Mouse (Mus musculus): ENCODE measurements at regions not wholly inside any gene's neighbourhood (a gene's known extent, or its start where the extent isn't known, plus 50 kb on each side); places are given as distances from the start of the nearest gene placed in this dataset.

DNA sequence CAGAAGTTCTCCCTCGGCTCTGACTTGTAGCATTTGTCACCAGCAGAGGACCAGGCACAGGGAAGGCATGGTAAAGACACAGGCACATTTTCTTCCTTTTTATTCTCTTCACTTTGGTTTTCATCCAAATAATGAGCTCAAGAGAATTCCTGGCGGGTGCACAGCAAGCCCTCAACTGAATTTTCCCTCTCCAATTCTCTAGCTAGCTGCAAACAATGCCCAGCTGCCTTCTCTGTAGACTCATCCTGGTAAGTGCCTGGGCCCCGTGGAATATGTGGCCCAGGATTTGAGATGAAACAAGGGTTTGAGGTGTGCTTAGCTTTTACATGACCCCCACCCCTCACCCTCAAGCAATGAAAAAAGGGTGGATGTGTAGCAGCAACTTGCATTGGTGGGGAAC lies 90.4 kb downstream of the Otol1 start:
- no peak for DNase-seq (ENCODE audit: low read depth)

DNA sequence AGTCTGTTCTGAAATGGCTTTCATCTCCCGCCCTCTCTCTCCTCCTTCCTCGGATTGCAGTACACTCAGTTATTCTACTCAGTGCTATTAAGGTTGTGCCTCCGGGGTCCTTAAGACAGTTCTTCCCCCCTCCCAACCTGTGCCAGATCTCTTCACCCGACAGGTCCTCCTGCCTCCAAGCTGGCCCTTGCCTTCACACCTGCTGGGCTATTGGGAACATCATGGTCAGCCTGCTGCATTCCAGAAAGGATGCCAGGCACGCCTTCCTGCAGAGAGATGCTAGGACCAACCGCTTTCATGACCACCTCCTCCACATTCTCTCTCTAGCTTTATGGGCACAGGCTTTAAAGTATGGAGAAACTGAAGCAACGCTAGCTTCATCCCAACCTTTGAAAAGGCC lies 94.7 kb downstream of the Otol1 start:
- no peak for DNase-seq (ENCODE audit: low read depth)

- DNase-seq (ENCODE audit: low read depth), result no peak
Measured at GRCm38 (mm10) chr3:70102593-70103213, 95.3 kb downstream of the Otol1 start.

GRCm38 (mm10) chr3:70103983-70104827 lies 96.8 kb downstream of the Otol1 start:
- peak; percentile 86 for DNase-seq (ENCODE audit: low read depth)

- peak; percentile 76 for DNase-seq (ENCODE audit: low read depth)
Measured at GRCm38 (mm10) chr3:70104828-70105399, 97.5 kb downstream of the Otol1 start.

DNA sequence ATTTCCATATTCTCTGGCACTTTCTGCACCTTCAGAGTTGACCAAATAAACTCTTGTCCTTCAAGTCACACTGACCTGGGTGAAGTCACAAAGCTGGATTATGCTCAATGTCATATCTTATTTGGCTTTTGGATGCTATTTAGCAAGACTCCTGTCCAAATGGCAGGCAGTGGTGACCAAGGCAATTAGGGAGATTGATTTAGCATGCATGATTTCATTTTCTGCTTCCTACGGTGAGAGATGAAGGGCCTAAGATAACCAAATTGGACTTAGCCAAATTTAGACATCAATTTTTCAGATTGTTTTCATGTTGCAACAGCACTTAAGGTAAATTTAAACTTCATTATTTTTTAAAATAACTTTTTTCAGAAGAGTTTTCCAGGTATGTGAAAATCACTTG lies 98.1 kb downstream of the Otol1 start:
- no peak for DNase-seq (ENCODE audit: low read depth)

- DNase-seq (ENCODE audit: low read depth), result no peak
Measured at GRCm38 (mm10) chr3:70106141-70106540, 98.7 kb downstream of the Otol1 start.

DNA sequence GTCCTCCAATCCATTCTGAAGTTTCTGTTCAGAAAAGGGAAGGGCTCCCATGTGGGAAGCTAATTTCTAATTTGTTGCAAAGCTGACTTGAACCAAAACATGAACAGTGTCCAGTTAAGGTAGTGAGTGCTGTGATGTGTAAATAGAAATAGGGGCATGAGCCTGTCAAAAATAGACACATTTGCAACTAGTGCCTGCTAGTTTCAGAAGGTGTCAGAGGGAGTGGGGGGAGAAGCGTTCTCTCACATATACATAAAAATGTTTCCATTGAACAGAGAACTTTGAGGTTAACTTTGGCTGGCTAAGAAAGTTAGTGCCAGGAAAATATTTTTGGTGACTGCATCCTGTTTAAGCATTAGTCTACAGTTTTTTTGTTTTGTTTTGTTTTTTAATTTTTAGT lies 118.8 kb downstream of the Otol1 start:
- DNase-seq (ENCODE audit: low read depth), result no peak

GRCm38 (mm10) chr3:70130241-70131029 lies 123.0 kb downstream of the Otol1 start:
- DNase-seq (ENCODE audit: low read depth), result no peak

DNA sequence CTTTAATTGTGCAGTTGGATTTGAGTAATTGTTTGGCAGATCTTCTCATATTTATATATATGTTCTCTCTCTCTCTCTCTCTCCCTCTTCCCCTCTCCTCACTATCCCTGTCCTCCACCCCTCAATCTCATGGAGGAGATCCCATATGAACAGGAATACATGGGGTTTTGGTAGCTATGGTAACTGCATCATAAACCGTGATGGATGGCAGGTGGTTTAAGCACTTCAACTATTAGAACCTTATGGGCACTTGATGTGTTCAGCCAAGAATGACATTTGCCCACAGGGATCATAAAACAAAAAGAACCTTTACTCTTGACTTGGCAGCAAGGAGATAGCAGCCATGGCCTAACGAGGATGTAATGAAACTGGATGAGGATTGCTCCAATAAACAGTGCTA lies 127.5 kb downstream of the Otol1 start:
- no peak for DNase-seq (ENCODE audit: low read depth)

GRCm38 (mm10) chr3:70138488-70138887 lies 131.1 kb downstream of the Otol1 start:
- DNase-seq (ENCODE audit: low read depth), result no peak

DNA sequence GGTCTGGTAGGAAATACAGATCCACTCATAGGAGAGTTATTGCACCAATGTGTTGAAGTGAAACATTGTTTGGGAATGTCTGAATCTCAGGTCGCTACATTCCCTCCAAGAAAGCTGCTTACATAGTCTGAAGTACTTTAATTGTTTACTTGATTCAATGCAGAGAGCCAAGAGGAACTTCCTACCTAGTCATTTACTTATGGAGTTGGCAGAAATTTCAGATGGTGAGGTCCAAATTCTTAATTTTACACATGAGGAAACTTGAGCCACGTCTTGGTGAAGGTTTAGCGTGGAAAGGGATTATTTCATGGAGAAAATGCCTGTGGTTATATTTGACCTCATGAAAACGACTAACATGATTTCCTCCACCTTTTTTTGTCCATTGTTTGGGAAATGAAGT lies 131.5 kb downstream of the Otol1 start:
- DNase-seq (ENCODE audit: low read depth), result no peak

DNA sequence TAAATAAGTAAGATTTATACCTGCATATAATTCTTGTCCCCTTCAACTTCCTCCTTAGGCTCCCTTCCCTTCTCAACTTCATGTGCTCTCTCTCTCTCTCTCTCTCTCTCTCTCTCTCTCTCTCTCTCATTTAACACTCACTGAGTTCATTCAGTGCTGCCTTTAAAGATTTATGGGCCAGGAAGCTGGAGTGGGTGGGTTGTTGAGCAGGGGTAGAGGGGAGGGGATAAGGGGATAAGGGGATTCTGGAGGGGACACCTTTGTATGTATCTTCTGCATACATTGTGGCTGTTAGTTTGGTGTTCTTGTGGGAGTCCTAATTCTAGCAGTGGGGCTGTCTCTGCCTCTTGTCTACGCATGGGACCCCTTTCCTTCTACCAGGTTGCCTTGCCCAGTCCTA lies 138.3 kb downstream of the Otol1 start:
- DNase-seq (ENCODE audit: low read depth), result no peak

DNA sequence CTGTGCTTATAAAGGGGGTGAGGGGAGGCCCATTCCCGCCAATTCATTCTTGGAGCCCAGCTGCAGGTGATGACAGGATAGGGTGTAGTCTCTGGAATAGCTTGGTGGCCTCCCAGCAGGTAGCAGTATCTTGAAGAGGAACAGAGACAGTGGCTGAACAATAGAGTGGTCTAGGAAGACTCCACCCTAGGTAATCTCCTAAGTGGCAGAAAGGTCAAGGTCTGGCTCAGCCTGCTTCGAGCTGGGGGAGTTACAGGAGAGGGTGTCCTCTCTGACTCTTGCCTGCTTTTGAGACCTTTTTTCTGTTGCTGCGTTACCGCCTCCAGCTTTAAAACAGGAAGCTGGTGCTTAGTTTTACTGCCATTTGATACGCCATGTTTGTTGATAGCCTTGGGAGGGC lies 143.7 kb downstream of the Otol1 start:
- DNase-seq (ENCODE audit: low read depth), result no peak

DNA sequence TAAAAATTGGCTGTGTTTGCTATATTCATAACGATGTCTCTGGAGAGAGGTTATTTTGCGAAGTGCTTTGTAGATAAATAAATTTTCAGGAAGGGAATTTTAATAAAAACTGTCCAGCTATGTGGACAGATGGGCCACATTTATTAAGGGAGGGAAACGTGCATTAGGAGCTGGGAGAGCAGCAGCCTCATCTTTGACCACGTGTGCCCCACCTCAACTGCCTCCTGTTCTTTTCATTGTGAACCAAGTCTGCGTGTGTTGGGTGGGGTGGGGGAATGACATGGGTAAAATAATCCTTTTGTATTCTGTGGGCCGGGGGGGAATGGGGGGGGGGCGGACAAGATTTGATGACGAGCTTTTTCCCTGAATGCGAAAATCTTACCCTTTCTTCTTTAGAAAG lies 152.6 kb downstream of the Otol1 start:
- no peak for DNase-seq (ENCODE audit: low read depth)

DNA sequence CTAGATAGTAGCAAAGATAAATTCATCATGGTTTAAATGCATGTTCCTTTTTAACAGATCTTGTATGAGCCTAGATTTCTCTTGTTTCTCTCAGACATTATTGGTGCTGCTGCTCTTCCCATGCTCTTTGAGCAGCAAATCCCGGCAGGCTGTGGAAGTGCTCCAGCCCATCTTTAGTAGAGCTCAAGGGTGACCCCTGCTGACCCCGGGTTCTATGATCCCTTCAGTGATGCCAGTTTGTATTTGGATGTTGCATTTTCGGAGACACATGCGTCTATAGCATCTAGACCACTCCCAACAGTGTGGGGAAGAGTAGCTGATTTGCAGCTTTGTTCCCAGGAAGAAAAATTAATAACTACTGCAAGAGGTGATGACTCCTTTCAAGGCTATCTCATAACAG lies 164.3 kb downstream of the Otol1 start:
- no peak for DNase-seq (ENCODE audit: low read depth)

GRCm38 (mm10) chr3:70176391-70176790 lies 169.0 kb downstream of the Otol1 start:
- DNase-seq (ENCODE audit: low read depth), result no peak

DNA sequence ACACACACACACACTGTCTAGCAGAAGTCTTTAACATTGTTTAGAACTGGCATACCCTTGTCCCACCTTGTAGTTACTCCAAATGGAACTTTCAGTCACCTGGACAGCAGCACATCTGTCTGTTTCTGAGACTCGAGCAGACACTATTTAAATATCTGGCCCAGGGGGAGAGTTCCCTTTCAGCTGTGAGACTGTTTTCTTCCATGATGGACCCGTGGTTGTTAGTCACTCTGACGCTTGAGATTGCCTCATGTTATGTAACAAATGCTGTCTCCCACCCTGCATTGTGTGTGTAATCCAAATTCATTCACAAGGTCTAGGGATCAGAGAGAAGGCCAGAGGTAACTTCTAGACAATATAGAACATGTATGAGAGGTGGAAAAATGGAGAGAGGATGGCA lies 174.2 kb downstream of the Otol1 start:
- no peak for DNase-seq (ENCODE audit: low read depth)

GRCm38 (mm10) chr3:70190741-70191140 lies 183.3 kb downstream of the Otol1 start:
- no peak for DNase-seq (ENCODE audit: low read depth)

DNA sequence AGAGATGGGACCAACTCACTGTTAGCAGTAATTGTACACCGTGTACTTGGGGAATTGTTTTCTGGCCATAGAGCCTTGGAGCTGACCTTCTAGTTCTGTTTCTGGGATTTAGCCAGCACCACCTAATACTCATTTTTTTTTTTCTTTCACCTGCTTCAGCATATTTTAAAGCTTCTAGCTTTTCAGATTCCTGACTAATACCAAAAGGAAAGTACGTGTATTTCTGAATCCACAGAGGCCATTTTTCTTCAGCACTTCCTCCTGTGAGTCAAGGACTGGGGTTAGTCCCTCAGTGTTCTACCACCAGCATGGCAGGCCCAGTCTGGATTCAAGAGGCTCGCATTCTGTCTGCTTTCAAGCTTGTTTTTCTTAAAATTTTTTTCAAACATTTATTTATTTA lies 189.3 kb downstream of the Otol1 start:
- no peak for DNase-seq (ENCODE audit: low read depth)

DNA sequence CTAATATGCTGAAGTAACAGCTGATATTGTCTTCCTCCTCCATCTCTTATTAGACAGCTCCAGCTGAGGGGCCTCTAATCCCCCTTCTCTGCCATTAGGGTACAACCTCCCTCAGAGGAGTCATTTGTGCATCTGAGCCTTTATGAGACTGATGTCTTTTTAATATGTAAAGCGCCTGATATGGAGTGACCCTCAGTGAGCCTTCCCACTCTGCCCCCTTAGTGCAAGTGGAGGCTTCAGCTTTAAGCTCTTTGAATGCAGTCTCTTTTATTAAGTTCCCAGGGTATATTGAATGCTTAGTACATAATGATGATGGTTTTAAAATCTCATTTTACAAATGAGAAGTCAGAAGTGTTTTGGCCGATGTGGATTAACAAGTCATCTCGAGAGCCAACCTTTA lies 191.5 kb downstream of the Otol1 start:
- no peak for DNase-seq (ENCODE audit: low read depth)

GRCm38 (mm10) chr3:70201334-70201943 lies 194.0 kb downstream of the Otol1 start:
- DNase-seq (ENCODE audit: low read depth), result no peak
